Mouse (Mus musculus) brain, embryonic 14.5 days (tissue): ENCODE measurements at regions not wholly inside any gene's neighbourhood (a gene's known extent, or its start where the extent isn't known, plus 50 kb on each side); places are given as distances from the start of the nearest gene placed in this dataset.

ENCODE experiments used
- CTCF ChIP-seq: fragments of 200-500 bp; IDR thresholded peaks from 2 replicates; pipeline ENCODE4 v1.5.1; 2012; ENCODE audit warnings: inconsistent platforms, mild to moderate bottlenecking, moderate library complexity, borderline replicate concordance; ENCODE audit not compliant: insufficient read depth, insufficient read length; ENCODE audit errors: extremely low read depth
- POLR2A ChIP-seq: fragments of 200-500 bp; IDR thresholded peaks from 2 replicates; pipeline ENCODE4 v1.6.1; 2012; ENCODE audit warnings: mild to moderate bottlenecking, inconsistent platforms, borderline replicate concordance; ENCODE audit not compliant: poor library complexity, insufficient read depth, insufficient read length, severe bottlenecking; ENCODE audit errors: extremely low read depth

DNA sequence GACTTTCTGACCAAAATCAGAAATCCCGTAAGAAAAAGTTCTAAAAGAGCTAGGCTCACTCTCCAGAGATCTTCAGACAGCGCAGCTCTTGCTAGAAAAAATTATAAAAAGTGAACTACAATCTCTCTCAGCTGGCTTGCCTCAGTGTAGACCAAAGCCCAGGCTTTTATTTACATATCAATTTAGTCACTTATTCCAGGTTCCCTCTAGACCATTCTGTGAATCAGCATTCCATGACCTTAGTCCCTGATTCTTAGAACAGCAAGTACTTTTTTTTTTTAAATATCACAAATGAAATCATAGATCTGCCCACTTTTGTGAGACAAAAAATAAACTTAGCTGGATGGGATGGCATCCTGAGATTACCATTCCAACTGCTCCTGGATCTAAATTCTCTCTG, 64.8 kb upstream of the Barx2 start:
- TF ChIP-seq POLR2A (no peak), CTCF (no peak)
